Mouse (Mus musculus) lung, embryonic 14.5 days (tissue): Measurements from ENCODE around the gene Dtd2. TPM values are rescaled to one million over a fixed set of nuclear protein-coding genes. Genes with fewer than 3 reads are reported as not detected.
A peak's percentile ranks its signal among the peaks of the same experiment; 100 is the strongest.

Experiments used
- ATAC-seq: fragments of 200-750 bp; cut with Nextera tagmentation; 2 replicates; pipeline ENCODE4 v1.8.0; 2017; ENCODE audit warnings: mild to moderate bottlenecking, moderate TSS enrichment, moderate library complexity; ENCODE audit not compliant: insufficient read depth
- DNase-seq: peaks from one replicate; pipeline ENCODE4 v3.0.0-alpha.2; 2015
- H3K27ac ChIP-seq: fragments of 300-500 bp; sonication (generic); 2 replicates; pipeline ENCODE4 v1.5.1; 2014; ENCODE audit warnings: low read depth, mild to moderate bottlenecking, moderate library complexity
- H3K27me3 ChIP-seq: fragments of 300-500 bp; sonication (generic); 2 replicates; pipeline ENCODE4 v1.6.1; 2014; ENCODE audit warnings: low read length, control low read depth; ENCODE audit not compliant: insufficient read depth
- H3K36me3 ChIP-seq: fragments of 300-500 bp; sonication (generic); 2 replicates; pipeline ENCODE4 v1.6.1; 2014; ENCODE audit warnings: control low read depth; ENCODE audit not compliant: insufficient read depth
- H3K4me1 ChIP-seq: fragments of 300-500 bp; sonication (generic); 2 replicates; pipeline ENCODE4 v1.6.1; 2014; ENCODE audit warnings: antibody characterized with exemption, control low read depth; ENCODE audit not compliant: insufficient read depth
- H3K4me2 ChIP-seq: fragments of 300-500 bp; sonication (generic); 2 replicates; pipeline ENCODE4 v1.6.1; 2014; ENCODE audit warnings: mild to moderate bottlenecking
- H3K4me3 ChIP-seq: fragments of 300-500 bp; sonication (generic); 2 replicates; pipeline ENCODE4 v1.5.1; 2014; ENCODE audit warnings: low read depth, low read length
- H3K9ac ChIP-seq: fragments of 300-500 bp; sonication (generic); 2 replicates; pipeline ENCODE4 v1.6.1; 2014
- H3K9me3 ChIP-seq: fragments of 300-500 bp; sonication (generic); 2 replicates; pipeline ENCODE4 v1.6.1; 2016; ENCODE audit warnings: low read depth, low read length, control low read depth
- CTCF ChIP-seq: IDR thresholded peaks from 2 replicates; pipeline ENCODE4 v1.5.1; 2016; ENCODE audit warnings: antibody characterized with exemption, low read depth
- WGBS: fragments of 180-500 bp; shearing (Covaris S2); extraction: QIAGEN DNeasy Blood & Tissue Kit; methylation state at CpG from one replicate; pipeline ENCODE4 v1.1.7; 2014; 5-methylcytosine and 5-hydroxymethylcytosine counted together
- polyA plus RNA-seq: library from polyadenylated mRNA; unstranded; fragments of >200 nt; fragmentation: Nextera tagmentation; extraction: Ambion mirVana; gene quantifications from 2 replicates; pipeline ENCODE4 v1.2.1, GENCODE M21; 2014

Gene Dtd2
- polyA plus RNA-seq, 1 experiment from 2014 or later, result 25.9 TPM

DNA sequence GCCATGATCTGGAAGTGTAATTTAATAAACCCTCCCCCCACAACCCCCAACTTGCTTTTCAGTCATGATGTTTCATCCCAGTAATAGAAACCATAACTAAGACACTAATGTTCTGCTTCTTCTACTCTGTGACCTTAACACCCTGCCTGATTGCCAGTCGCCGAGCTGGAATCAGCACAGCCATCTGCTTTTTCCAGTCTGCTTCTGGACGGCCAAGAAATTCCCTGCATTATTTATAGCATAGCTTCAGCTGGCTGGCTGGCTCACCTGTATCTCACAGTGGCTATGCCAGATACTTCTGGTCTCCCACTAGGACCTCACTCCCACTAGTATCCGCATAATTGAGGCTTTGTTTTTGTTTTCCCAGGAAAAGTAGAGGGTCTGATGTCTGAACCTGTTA is 20.5 kb downstream of the Dtd2 start:
- DNase-seq, result no peak
- Histone ChIP-seq H3K9ac (no peak overlapping the region), H3K9me3 (no peaks in the 10 kb centered on the region), H3K36me3 (no peaks in the 10 kb centered on the region), H3K4me2 (no peak overlapping the region), H3K27me3 (no peaks in the 10 kb centered on the region), H3K4me3 (no peak overlapping the region), H3K4me1 (no peaks in the 10 kb centered on the region), H3K27ac (no peak overlapping the region)
- TF ChIP-seq CTCF, result no peak
- ATAC-seq, result no peak
- 55% methylated on average over 4 of the region's 4 CpGs for WGBS

DNA sequence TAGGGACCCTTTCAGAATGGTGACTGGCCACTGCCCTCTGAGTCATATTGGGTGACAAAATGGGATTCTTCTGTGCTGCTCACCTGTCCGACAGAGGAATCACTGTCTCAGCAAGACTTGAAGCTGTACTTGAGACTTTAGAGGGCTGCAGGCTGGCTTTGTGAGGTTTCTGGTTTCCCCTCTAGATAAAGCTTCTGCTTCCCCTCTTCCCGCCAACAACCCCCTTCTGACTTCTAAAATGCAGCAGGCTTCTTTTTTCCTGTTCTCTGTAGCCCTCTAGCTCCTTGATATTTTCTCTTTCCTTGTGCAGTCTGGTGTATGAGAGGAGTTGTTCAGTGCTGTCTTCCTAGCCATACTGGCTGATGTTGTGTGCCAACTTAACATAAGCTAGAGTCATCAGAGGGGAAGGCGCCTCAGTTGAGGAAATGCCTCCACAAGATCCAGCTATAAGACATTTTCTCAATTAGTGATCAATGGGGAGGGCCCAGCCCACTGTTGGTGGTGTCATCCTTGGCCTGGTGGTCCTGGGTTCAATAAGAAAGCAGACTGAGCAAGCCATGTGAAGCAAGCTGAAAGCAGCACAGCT is 21.0 kb downstream of the Dtd2 start:
- H3K9me3 ChIP-seq, result no peaks in the 10 kb centered on the region
- H3K27ac ChIP-seq, result no peak overlapping the region
- no peak overlapping the region for H3K4me3 ChIP-seq
- H3K27me3 ChIP-seq, result no peaks in the 10 kb centered on the region
- no peak overlapping the region for H3K9ac ChIP-seq
- no peak for DNase-seq
- WGBS, result 81% methylated on average over 3 of the region's 3 CpGs
- H3K4me1 ChIP-seq, result no peaks in the 10 kb centered on the region
- no peak for TF ChIP-seq CTCF
- no peaks in the 10 kb centered on the region for H3K36me3 ChIP-seq
- H3K4me2 ChIP-seq, result no peak overlapping the region
- no peak for ATAC-seq

DNA sequence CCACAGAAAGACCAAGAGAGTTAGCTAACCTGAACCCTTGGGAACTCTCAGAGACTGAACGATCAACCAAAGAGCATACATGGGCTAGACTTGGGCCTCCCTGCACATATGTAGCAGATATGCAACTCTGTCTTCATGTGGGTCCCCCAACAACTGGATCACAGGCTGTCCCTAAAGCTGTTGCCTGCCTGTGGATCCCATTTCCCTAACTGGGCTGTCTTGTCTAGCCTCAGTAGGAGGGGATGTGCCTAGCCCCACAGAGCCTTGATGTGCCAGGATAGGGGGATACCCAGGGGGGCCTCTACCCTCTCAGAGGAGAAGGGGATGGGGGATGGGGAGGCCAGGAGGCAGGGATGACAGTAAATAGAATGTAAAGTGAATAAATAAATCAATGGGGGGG is 22.7 kb downstream of the Dtd2 start:
- WGBS, result 87% methylated on average over 1 of the region's 1 CpGs
- ATAC-seq, result no peak
- H3K9ac ChIP-seq, result no peak overlapping the region

DNA sequence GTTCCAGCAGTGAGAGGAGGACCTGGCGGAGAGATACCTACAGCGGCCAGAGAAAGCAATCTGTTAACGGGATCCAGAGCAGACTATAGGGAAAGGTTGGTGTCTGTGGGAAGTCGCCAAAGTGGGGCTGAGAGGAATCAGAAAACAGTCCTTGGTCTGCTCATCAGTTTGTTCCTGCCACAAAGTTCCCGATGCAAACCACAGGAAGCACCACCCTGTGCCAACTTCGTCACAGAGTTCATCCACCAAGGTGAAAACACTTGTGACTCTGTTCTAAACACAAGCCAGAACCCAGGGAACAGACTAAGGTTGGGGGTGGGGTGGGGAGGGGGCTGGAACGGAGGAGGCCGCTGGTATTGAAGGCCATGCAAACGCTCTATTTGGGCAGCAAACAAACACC is 29.8 kb downstream of the Dtd2 start:
- Histone ChIP-seq H3K27me3 (no peaks in the 10 kb centered on the region), H3K9me3 (no peaks in the 10 kb centered on the region), H3K36me3 (no peaks in the 10 kb centered on the region), H3K4me3 (no peak overlapping the region), H3K27ac (no peak overlapping the region), H3K9ac (no peak overlapping the region), H3K4me2 (no peak overlapping the region), H3K4me1 (no peaks in the 10 kb centered on the region)
- WGBS, result 65% methylated on average over 9 of the region's 9 CpGs
- DNase-seq (no peak), ATAC-seq (no peak)
- no peak for TF ChIP-seq CTCF

More for the DNA sequence above, 22.7 kb downstream of the Dtd2 start:
- H3K4me1 ChIP-seq, result no peaks in the 10 kb centered on the region
- no peaks in the 10 kb centered on the region for H3K36me3 ChIP-seq
- H3K27me3 ChIP-seq, result no peaks in the 10 kb centered on the region
- no peak overlapping the region for H3K4me3 ChIP-seq
- no peak for TF ChIP-seq CTCF
- no peak overlapping the region for H3K27ac ChIP-seq
- no peak overlapping the region for H3K4me2 ChIP-seq
- no peaks in the 10 kb centered on the region for H3K9me3 ChIP-seq
- DNase-seq, result no peak

DNA sequence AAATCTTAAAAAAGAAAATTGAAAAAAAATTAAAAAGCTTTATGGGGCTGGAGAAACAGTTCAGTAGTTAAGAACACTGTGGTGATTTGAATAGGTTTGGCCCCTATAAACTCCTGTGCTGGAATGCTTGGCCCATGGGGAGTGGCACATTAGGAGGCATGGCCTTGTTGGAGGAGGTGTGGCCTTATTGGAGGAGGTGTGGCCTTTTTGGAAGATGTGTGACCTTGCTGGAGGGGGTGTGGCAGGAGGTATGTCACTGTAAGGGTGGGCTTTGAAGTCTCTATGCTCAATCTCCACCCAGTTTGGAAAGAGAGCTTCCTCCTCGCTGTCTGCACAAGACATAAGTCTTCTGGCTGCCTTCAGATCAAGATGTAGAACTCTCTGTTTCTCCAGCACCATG is 31.9 kb downstream of the Dtd2 start:
- Histone ChIP-seq H3K27ac (no peak overlapping the region), H3K27me3 (no peaks in the 10 kb centered on the region), H3K4me2 (no peak overlapping the region), H3K9ac (no peak overlapping the region), H3K4me1 (no peaks in the 10 kb centered on the region), H3K9me3 (no peaks in the 10 kb centered on the region), H3K36me3 (no peaks in the 10 kb centered on the region), H3K4me3 (no peak overlapping the region)
- no peak for TF ChIP-seq CTCF
- no peak for DNase-seq
- no peak for ATAC-seq
- 91% methylated on average over 1 of the region's 1 CpGs for WGBS

DNA sequence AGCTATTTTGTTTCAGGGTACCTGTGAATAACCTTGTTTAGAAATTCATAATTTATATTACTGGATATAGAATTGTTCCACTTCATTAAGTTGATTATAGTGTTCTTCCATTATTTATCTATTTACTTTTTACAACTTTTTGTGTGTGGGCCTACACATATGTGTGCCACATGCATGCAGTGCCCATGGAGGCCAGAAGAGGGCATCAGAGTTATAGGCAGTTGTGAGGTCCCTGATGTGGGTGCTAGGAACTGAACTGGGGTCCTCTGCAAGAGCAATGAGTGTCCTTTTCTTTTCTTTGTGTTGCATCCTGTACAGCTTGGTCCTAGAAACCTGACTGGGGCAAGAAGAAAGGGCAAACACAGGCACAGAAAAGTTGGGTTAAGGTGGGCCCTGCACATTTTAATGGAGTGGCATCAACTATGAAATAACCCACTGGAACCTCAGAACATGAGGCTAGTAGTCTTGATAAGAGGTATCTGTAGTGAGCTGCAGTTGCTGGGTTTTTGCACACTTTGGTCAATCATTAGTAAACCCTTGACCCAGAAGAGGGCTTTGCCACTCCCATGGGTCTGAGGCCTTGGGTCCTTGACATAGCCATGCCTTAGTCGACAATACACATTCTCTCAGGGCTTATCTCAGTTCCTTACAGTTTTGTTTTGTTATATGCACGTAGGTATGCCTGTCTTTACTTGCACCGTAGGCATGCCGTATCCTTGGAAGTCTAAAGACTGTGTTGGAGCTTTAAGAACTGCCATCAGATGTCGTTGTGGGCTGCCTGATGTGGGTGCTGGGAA is 33.8 kb downstream of the Dtd2 start:
- Histone ChIP-seq H3K27me3 (no peaks in the 10 kb centered on the region), H3K36me3 (no peaks in the 10 kb centered on the region), H3K4me1 (no peaks in the 10 kb centered on the region), H3K4me3 (no peak overlapping the region), H3K4me2 (no peak overlapping the region), H3K9me3 (no peaks in the 10 kb centered on the region), H3K27ac (no peak overlapping the region), H3K9ac (no peak overlapping the region)
- DNase-seq (no peak), ATAC-seq (no peak)
- 80% methylated on average over 5 of the region's 5 CpGs for WGBS
- TF ChIP-seq CTCF, result peak; percentile 36

DNA sequence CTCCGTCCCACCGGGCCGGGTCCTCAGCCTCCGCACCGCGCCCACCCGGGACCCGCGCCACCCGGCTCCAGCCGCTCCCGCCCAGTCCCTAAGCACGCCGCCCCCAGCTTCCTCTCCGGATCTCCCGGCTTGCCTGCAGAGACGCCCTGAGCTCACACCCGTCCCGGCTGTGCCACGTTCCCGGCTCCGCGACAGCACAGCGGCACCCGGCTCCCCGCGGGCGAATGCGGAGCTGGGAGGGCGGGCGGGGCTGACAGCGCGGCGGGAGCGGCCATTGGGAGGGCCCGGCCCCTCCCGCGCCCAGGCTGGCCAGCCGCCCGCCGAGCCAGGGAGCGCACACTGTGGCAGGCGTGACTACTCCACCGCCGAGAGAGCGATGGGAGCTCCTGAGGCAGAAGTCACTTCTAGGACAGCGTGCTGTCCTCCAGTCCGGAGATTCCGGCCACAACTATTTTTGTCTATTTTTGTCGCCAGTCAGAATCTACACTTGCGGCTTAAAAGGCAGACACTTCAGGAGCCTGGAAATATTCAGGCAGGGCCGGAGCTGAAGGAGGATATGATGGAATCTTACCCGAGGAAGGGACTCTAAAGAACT is 35.1 kb downstream of the Dtd2 start, which contains the start of gene Heatr5a:
Gene Heatr5a, minus strand, starts transcription at position 252 of the 595 bp plus-strand sequence.
- no peaks in the 10 kb centered on the region for H3K36me3 ChIP-seq
- H3K4me1 ChIP-seq, result no peaks in the 10 kb centered on the region
- peak within 1 kb of the TSS; percentile 96 for H3K4me3 ChIP-seq
- DNase-seq (peak; percentile 96), ATAC-seq (peak; percentile 97)
- no peaks in the 10 kb centered on the region for H3K27me3 ChIP-seq
- H3K9me3 ChIP-seq, result no peaks in the 10 kb centered on the region
- peak within 1 kb of the TSS; percentile 88 for H3K9ac ChIP-seq
- H3K27ac ChIP-seq, result peak within 1 kb of the TSS; percentile 92
- H3K4me2 ChIP-seq, result peak within 1 kb of the TSS; percentile 73
- no peak for TF ChIP-seq CTCF
- WGBS, result under 1% methylated on average over 53 of the region's 53 CpGs
